Mouse (Mus musculus) fibroblast of lung, adult 2 months (primary cell): ENCODE measurements around the gene Cuedc2.
A peak's percentile ranks its signal among the peaks of the same experiment; 100 is the strongest.

Source experiments
- DNase-seq: peaks from one replicate; pipeline ENCODE4 v3.0.0-alpha.2; 2011; ENCODE audit warnings: low read depth

Gene Cuedc2

DNA sequence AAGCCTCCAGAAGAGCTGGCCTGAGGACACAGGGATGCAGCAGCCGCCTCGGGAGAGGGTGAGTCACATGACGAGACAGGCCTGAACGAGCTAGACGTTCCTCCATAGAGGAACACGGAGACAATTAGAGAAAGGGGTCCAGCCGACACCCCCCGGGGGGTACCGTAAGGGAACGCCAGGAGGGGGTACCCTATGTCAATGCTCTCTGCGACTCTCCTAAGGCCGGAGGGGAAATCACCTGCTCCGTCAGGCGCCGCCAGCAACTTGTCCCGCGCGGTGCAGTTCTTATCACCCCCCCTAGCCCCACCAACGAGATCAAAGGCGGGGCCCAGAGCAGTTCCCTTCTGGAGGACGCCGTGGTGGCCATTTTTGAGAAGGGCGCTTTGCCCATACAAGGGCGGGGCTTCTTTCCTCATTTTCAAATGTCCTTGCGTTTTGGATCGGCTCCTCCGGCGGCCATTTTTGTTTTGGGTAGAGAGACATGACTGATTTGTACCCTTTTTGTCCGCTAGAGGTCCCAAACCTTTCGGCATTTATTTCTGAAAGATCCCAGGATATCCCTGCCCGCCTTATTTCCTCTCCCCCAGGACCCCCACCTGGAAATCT, at the start of gene Cuedc2:
TSS of gene Cuedc2 (minus strand) at position 372 of the 606 bp plus-strand sequence.
- peak; percentile 94 for DNase-seq

DNA sequence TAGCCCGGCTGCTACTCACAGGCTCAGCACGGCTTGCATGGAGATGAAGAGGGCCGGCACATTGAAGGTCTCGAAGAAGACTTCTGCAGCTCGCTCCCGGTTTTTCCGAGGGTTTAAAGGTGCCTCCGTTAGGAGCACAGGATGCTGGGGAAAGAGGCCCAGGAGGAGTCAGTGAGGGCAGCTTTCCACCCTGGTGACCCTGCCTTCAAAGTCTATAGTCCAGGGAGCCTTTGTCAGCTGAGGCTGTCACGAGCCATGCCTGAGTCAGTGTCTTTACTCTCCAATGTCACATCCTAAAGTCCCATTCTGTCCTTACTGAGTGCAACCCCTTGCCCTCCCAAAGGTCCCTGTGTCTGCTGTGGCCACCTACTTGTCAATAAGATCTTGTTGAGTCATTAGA, 43.8 kb upstream of the Cuedc2 start:
- no peak for DNase-seq

DNA sequence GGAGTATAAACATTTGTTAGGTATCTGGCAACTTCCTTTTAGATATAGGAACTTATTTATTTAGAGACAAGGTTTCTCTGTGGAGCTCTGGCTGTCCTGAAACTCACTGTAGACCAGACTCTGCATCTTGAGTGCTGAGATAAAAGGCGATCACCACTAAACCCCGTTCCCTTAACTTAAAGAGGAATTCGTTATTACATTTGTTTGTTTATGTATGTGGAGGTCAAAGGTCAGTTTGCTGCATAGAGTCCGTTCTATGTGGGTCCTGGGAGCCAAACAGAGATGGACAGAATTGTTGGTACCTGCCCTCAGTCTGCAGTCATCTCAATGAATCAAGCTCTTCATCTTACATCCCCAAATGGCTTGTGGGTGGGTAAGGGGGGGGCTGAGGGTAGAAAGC, 37.4 kb upstream of the Cuedc2 start:
- no peak for DNase-seq

- DNase-seq = peak; percentile 90
These were observed 37.0 kb upstream of the Cuedc2 start for GRCm38 (mm10) chr19:46375489-46375888.

DNA sequence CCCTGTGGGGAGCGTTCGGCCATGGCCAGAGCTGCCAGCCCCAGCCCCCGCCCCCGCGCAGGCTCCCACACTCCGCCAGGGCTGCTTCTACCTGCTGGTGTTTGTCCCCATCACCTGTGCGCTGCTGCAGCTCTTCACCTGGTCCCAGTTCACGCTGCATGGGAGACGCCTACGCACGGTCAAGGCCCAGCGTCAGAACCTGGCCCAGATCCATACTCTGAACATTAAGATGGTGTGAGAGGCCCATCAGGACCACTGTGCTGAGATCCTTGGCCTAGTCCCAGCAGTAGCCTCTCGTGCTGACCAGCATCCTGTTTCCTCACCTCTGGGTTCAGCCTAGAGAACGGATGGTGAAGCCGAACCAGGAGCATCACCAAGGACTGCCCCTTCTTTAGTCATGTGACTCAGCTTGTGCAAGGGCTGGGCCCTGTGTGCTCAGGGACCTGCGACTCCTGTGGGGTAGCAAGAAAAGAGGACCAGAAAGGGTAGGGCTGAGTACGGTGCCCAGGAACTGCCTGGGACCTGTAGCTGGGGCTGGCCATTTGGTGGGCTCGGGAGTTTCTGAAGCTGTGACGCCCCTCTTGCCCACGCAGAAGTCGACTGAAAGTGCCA, 36.1 kb upstream of the Cuedc2 start:
- DNase-seq = no peak

- peak; percentile 78 for DNase-seq
These were observed 30.7 kb upstream of the Cuedc2 start for GRCm38 (mm10) chr19:46369204-46369603.

DNA sequence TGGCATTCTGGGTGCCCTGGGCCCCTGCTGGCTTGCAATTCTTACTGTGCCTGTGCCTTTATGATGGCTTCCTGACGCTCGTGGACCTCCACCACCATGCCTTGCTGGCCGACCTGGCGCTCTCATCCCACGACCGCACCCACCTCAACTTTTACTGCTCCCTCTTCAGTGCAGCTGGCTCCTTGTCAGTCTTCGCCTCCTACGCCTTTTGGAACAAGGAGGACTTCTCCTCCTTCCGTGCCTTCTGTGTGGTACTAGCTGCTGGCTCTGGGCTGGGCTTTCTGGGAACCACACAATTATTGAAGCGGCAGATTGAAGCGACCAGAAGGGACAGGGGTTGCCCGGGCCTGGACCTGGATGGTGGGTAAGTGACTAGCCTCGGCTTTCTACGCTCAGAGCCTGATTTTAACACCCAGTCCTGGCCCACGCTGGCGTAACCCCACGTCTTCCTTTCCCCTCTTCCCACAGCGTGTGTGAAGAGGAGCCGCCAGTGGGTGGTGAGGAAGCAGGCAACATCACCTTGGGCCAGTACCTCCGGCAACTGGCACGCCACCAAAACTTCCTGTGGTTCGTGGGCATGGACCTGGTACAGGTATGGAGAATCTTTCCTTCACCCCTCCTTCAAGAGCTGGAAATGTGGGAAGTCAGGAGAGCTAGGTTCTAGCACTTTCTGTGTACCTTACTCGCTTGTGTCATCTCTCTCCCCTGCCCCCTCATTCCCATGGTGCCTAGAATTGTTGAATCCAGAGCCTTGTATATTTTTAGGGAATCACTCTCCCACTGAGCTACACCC, 29.5 kb upstream of the Cuedc2 start:
- no peak for DNase-seq

- no peak for DNase-seq
These were observed 24.9 kb upstream of the Cuedc2 start for GRCm38 (mm10) chr19:46363294-46364009.

DNA sequence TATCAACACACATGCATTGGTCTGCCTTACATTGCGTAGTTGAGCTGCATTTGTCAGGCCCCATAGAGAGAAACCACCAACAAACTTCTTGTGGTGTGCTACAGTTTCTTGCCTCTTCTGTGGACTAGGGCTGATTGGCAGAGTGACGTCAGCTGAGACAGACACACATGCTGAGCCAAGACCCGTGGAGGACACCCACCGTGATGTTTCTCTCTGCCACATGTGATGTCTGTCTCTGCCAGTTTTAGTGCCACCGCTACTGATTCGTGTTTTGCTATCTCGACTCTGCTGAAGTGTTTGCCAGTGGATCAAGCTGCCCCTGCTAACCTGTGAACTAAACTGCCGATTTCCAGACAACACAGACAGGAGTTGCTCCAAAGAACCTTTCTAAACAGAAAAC, 23.6 kb upstream of the Cuedc2 start:
- DNase-seq = no peak

DNA sequence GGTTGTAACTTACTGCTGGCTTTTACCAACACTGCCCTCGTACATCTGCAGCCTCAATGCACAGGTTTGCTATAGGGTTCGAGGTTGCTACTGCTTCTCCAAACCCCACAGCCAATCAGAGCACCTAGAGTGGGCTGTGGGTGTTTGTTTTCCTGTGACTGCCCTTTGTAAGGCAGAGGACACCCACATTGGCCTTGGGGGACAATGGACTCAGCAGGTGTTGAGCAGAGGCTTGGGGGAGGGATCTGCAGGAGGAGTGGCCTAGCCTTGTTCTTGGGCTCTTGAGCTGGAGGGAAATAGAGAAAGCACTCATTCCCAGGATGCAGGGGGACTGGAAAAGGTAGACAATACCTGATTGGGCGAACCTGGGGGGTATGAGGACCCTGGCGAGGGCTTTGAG, 19.9 kb upstream of the Cuedc2 start:
- no peak for DNase-seq

- no peak for DNase-seq
These were observed 19.1 kb upstream of the Cuedc2 start for GRCm38 (mm10) chr19:46357344-46358280.

DNA sequence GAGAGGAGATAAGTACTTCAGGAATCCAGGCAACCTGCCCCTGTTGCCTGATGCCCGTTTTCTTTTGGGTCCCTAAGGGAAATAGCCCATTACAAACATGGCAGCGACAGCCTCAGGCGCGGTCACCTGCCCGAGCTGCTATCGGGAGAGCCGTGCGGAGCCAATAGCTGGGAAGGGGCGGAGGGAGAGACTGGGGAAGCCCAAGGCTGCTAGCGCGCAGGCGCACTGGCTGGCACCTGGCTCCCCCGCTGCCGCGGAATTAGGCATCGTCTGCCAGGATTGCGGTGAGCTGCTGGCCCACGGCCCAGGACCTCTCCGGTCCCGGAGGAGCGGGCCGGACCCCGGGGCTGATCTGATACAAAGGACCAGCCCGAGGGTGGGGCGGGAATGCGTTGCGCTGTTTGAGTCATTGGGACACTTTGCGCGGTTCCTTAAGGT, 18.2 kb upstream of the Cuedc2 start:
- peak; percentile 69 for DNase-seq

DNA sequence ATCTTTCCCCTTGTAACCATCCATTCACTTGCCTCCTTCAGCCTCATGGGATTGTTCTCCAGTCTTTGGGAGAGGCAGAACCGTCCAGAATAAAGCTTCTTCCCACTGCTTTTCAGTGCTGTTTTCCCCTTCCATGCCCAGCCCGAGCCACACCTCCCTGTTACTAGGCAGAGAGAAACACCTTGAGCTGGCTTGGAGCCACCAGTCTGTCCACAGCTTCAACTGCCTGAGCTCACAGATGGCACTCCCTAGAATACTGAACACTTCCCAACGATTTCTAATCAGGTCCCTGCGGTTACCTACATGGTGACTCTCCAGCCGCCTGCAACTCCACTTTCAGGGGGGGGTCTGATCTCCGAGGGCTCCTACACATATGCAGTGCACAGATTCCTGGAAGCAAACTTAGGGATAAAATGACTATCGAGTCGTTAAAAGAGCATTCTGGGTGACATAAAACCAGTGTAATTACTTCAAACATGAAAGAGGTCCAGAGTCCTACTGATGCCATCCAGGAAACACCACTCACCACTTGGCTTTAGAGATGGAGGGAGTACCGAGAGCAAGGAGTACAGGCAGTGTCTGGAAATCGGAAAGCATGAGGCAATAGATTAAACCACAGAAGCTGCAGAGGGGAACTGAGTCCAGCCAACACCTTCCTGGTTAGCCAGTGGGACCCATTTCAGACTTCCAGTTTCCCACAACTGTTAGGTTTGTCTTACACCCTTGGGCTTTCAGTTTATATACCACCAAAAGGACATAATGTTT, 11.8 kb upstream of the Cuedc2 start, which contains the start of gene 2310034G01Rik:
TSS of gene 2310034G01Rik (minus strand) at position 135 of the 765 bp plus-strand sequence.
- DNase-seq = no peak

- no peak for DNase-seq
These were observed 11.0 kb upstream of the Cuedc2 start for GRCm38 (mm10) chr19:46349550-46349949.

- DNase-seq = no peak
These were observed 10.4 kb upstream of the Cuedc2 start for GRCm38 (mm10) chr19:46348761-46349458.

DNA sequence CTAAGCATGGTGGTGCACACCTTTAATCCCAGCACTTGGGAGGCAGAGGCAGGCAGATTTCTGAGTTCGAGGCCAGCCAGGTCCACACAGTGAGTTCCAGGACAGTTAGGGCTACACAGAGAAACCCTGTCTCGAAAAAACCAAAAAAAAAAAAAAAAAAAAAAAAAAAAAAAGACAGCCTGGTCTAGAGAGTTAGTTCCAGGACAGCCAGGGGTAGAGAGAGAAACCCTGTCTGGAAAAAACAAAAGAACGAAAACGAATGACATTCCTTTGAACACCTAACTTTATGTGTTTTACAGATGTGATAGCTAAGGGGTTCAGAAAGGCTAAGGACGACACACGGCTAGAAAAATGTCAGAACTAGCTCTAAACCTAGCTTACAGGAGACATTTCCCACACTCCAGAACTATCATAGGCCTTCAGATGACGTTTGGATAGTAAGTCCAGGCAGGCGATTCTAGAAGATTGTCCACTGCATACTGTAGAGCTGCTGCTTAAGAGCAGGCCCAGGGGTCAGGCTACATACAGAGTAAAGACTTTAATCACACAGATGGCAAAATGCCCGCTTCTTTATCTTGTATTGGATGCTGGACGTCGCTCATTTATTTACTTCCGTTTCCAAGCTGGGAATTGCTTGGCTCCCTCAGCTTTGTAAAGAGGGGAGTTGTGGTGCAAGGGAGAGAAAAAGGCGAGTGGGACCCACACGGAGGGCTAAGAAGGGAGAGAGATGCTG, 9.6 kb upstream of the Cuedc2 start:
- DNase-seq = no peak

GRCm38 (mm10) chr19:46347146-46347545, 8.6 kb upstream of the Cuedc2 start:
- DNase-seq = no peak

DNA sequence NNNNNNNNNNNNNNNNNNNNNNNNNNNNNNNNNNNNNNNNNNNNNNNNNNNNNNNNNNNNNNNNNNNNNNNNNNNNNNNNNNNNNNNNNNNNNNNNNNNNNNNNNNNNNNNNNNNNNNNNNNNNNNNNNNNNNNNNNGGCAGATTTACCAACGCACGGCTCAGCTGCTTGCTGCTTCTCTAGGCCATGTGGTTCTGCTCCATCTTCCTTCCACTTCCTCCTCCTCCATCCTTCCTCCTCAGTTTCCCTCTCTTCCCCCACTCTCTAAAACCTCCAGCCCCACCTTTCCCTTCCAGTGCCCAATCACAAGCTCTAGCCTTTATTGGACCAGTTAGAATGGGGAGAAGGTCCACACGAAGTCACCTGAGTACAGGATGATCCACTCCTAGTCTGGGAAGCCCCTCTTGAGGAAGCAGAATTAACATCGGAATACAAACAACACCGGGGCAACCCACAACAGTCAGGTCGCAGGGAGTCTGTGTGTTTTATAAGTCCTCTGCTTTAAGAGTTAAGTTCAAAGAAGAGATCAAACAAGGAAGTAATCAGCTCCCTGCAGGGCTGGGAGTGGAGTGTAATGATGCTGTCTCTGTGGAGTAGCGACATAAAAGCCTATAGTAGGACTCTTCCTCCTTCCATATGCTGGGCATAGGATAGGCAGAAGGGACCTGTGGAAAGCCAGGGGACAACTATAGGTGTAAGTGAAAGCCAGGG, 6.4 kb upstream of the Cuedc2 start:
- DNase-seq = no peak
